In the genomic region with DNA sequence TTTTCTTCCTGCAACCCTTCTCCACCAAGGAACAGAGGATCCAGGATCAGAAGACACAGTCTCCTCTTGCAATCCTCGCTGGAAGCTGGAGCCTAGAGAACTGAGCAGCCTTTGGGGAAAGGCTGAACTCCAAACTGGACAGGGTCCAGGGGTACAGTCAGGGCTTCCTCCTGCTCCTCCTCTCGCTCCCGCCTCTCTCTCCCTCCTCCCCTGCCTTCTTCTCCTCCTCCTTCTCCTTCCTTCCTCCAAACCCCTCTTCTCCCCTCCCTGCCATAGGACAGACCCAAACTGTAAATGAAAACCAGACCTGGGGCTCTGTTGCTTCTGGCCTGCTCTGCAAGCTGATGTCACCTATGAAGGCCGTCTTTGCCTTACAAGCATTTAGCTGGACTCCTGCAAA, we compare ENCODE assay signal across 9 mouse cellular contexts. TPM values are rescaled to one million over a fixed set of nuclear protein-coding genes. Genes with fewer than 3 reads are reported as not detected.
DNase-seq lines count a peak whose midpoint lies in the region; ATAC-seq lines count a peak whose summit lies in the region.
"Had no signal": no experiment of that assay in that cellular context is flagged by ENCODE, and none has a peak within 500 bp of the region (broad histone marks: within the 10 kb centered on the region; RNA-seq: fewer than 3 reads in every experiment).

Col6a3 (minus strand) TSS at position 136 of the 400 bp plus-strand sequence.

- H3K9me3 ChIP-seq in heart, embryonic 11.5 days (replicated peaks; ENCODE audit: control insufficient read depth, low read length), result no peaks in the 10 kb centered on the region
- H3K9me3 ChIP-seq in midbrain, embryonic 14.5 days (ENCODE audit: control insufficient read depth, low read length), result no peaks in the 10 kb centered on the region
- H3K9me3 ChIP-seq: hindbrain, embryonic 15.5 days had no signal

- no peak within 1 kb of the TSS for H3K9ac ChIP-seq in heart, embryonic 11.5 days (ENCODE audit: low read depth, low read length)
- no peak within 1 kb of the TSS for H3K9ac ChIP-seq in midbrain, embryonic 14.5 days (replicated peaks; ENCODE audit: low read length)
- H3K9ac ChIP-seq: hindbrain, embryonic 15.5 days had no signal

- 0 out of 2 replicates have a peak, but pooled peaks cover 8% of the 10 kb centered on the region for H3K27me3 ChIP-seq in heart, embryonic 11.5 days (ENCODE audit: control insufficient read depth, insufficient read depth, low read length)
- no peaks in the 10 kb centered on the region for H3K27me3 ChIP-seq in midbrain, embryonic 14.5 days (ENCODE audit: control insufficient read depth, insufficient read depth, low read length)
- H3K27me3 ChIP-seq: hindbrain, embryonic 15.5 days had no signal

- H3K4me2 ChIP-seq in heart, embryonic 11.5 days, result peak within 1 kb of the TSS; percentile 27
- H3K4me2 ChIP-seq in midbrain, embryonic 14.5 days (ENCODE audit: low read length), result no peak within 1 kb of the TSS
- H3K4me2 ChIP-seq: hindbrain, embryonic 15.5 days had no signal

- H3K4me3 ChIP-seq in heart, embryonic 11.5 days (ENCODE audit: low read depth, low read length), result no peak within 1 kb of the TSS
- no peak within 1 kb of the TSS for H3K4me3 ChIP-seq in midbrain, embryonic 14.5 days (replicated peaks; ENCODE audit: low read depth, low read length)
- H3K4me3 ChIP-seq: hindbrain, embryonic 15.5 days had no signal

- ATAC-seq in heart, embryonic 11.5 days (replicated peaks; ENCODE audit: insufficient number of reproducible peaks, low FRiP score, low TSS enrichment), result no peak
- no peak for ATAC-seq in midbrain, embryonic 14.5 days (ENCODE audit: low FRiP score, low TSS enrichment)

- DNase-seq in right cerebral cortex, postnatal 10 days (ENCODE audit: low spot score in 2 of 2), result peak; percentile 35 to 48
- DNase-seq in right cerebral cortex, adult 2 months (ENCODE audit: low spot score in 2 of 2), result no peak
- peak; percentile 81 for DNase-seq in kidney, postnatal 10 days
- peak; percentile 19 for DNase-seq in mesoderm, embryonic 11.5 days (ENCODE audit: low read depth, low spot score)
- DNase-seq in B cell, adult 2 months, result no peak
- no peak for DNase-seq in right cerebral cortex, postnatal 14 days
- no peak for DNase-seq in midbrain, embryonic 14.5 days

- peaks cover 2% of the 10 kb centered on the region; the same call in 1 of the 2 replicates for H3K4me1 ChIP-seq in heart, embryonic 11.5 days (ENCODE audit: control insufficient read depth, insufficient read depth, low read length)
- H3K4me1 ChIP-seq in midbrain, embryonic 14.5 days (ENCODE audit: control insufficient read depth, insufficient read depth, low read length), result no peaks in the 10 kb centered on the region

- WGBS in heart, embryonic 11.5 days (ENCODE audit: insufficient replicate concordance), result 54% methylated on average over 4 of the region's 4 CpGs
- 59% methylated on average over 4 of the region's 4 CpGs for WGBS in midbrain, embryonic 14.5 days

- H3K27ac ChIP-seq in heart, embryonic 11.5 days (ENCODE audit: low read depth, low read length), result no peak within 1 kb of the TSS
- H3K27ac ChIP-seq in midbrain, embryonic 14.5 days (replicated peaks; ENCODE audit: low read depth, low read length), result no peak within 1 kb of the TSS
- H3K27ac ChIP-seq: hindbrain, embryonic 15.5 days had no signal

- no peaks in the 10 kb centered on the region for H3K36me3 ChIP-seq in heart, embryonic 11.5 days (ENCODE audit: control insufficient read depth, insufficient read depth, low read length)
- H3K36me3 ChIP-seq in midbrain, embryonic 14.5 days (ENCODE audit: control insufficient read depth, insufficient read depth, low read length), result no peaks in the 10 kb centered on the region
- H3K36me3 ChIP-seq: hindbrain, embryonic 15.5 days had no signal

RNA-seq across cellular contexts. Expression of gene Col6a3, which starts in this region (rescaled TPM):
- polyA plus RNA-seq in heart, embryonic 11.5 days (2014; fragmentation: Nextera tagmentation; extraction: Ambion mirVana), result 5.3 and 6.8 TPM in 2 replicates
- 0.72 and 6.9 TPM in 2 replicates for polyA plus RNA-seq in midbrain, embryonic 14.5 days (2014; fragmentation: Nextera tagmentation; extraction: Ambion mirVana)

Comparison
In these comparisons a context has a peak if more than half of its experiments do, and no peak if none do; other contexts are left out.
1. DNase-seq: peak in right cerebral cortex, postnatal 10 days (2 of 2), kidney, postnatal 10 days (single experiment) and mesoderm, embryonic 11.5 days (single experiment); none in right cerebral cortex, adult 2 months (0 of 2), B cell, adult 2 months (0 of 2), right cerebral cortex, postnatal 14 days (single experiment) and midbrain, embryonic 14.5 days (single experiment).